Mouse (Mus musculus): ENCODE results near the gene Cdc42bpa.

DNA sequence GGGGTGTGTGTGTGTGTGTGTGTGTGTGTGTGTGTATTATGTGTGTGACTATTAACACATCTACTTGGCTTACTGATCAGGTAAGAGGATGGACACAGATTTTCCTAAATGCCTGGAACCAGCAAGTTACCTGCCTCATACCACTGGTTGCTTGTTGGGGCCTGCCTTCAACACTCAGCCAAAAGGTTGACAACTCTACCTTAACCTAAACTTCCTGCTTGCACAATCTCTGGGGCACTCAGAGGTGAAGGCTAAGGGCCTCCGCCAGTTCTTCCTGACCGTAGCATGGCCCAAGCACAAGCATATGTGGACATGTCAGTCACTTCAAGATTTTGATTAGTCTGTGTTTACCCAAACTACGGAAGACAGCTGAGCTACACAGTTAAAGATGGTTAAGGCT, 237.7 kb downstream of the Cdc42bpa start:
- TF ChIP-seq CTCF (IDR thresholded peaks at IDR 0.05) (no peak), POLR2A (IDR thresholded peaks at IDR 0.05; ENCODE audit: insufficient read depth, low read depth, low read length) (no peak)

All from heart, adult 2 months (tissue).